Mouse (Mus musculus) olfactory bulb, adult 2 months (tissue): Measurements from ENCODE around the gene Utp20. TPM values are rescaled to one million over a fixed set of nuclear protein-coding genes. Genes with fewer than 3 reads are reported as not detected.

Experiments used
- H3K27ac ChIP-seq: fragments of 200-500 bp; 2 replicates; pipeline ENCODE4 v1.5.1; 2012; ENCODE audit warnings: low read depth, low read length; ENCODE audit not compliant: insufficient read depth
- H3K4me1 ChIP-seq: fragments of 200-500 bp; 2 replicates; pipeline ENCODE4 v1.6.1; 2012; ENCODE audit warnings: low read length; ENCODE audit not compliant: control insufficient read depth, insufficient read depth
- H3K4me3 ChIP-seq: fragments of 200-500 bp; 2 replicates; pipeline ENCODE4 v1.5.1; 2012; ENCODE audit warnings: mild to moderate bottlenecking, low read depth, low read length, moderate library complexity; ENCODE audit not compliant: insufficient read depth
- CTCF ChIP-seq: fragments of 200-500 bp; IDR thresholded peaks from 2 replicates; pipeline ENCODE4 v1.5.1; 2012; ENCODE audit warnings: low read depth, mild to moderate bottlenecking, low read length, moderate library complexity; ENCODE audit not compliant: insufficient read depth
- POLR2A ChIP-seq: fragments of 200-500 bp; IDR thresholded peaks from 2 replicates; pipeline ENCODE4 v1.6.1; 2012; ENCODE audit warnings: mild to moderate bottlenecking, low read depth, low read length, moderate library complexity; ENCODE audit not compliant: insufficient read depth
- WGBS: fragments of 180-500 bp; shearing (Covaris S2); methylation state at CpG from one replicate; pipeline ENCODE4 v1.1.7; 2018; 5-methylcytosine and 5-hydroxymethylcytosine counted together
- polyA plus RNA-seq: library from polyadenylated mRNA; stranded (reverse); fragments of >200 nt; gene quantifications from 2 replicates; pipeline ENCODE4 v1.2.4, GENCODE M21; 2012; ENCODE audit warnings: low replicate concordance; ENCODE audit not compliant: missing spikeins, insufficient read depth, insufficient read length

Gene Utp20
- polyA plus RNA-seq = not detected in 2 replicates

- under 1% methylated on average over 44 of the region's 44 CpGs for WGBS
- TF ChIP-seq POLR2A = no peak
- no peak for TF ChIP-seq CTCF
- H3K4me1 ChIP-seq = no peaks in the 10 kb centered on the region
- no peak within 1 kb of the TSS for H3K27ac ChIP-seq
- peak within 1 kb of the TSS; percentile 61 for H3K4me3 ChIP-seq
These were observed at the start of gene Utp20 for GRCm38 (mm10) chr10:88826188-88826946. TSS of gene Utp20 (minus strand) at chr10:88826804.

GRCm38 (mm10) chr10:88874870-88875269, 48.3 kb upstream of the Utp20 start:
- Histone ChIP-seq H3K27ac (no peak overlapping the region), H3K4me3 (no peak overlapping the region), H3K4me1 (no peaks in the 10 kb centered on the region)
- no peak for TF ChIP-seq CTCF
- TF ChIP-seq POLR2A = no peak
- WGBS = 73% methylated on average over 5 of the region's 5 CpGs

- 63% methylated on average over 2 of the region's 2 CpGs for WGBS
These were observed 39.4 kb upstream of the Utp20 start for GRCm38 (mm10) chr10:88866017-88866416.

GRCm38 (mm10) chr10:88862293-88862692, 35.7 kb upstream of the Utp20 start:
- no peak for TF ChIP-seq POLR2A
- no peak for TF ChIP-seq CTCF
- 91% methylated on average over 5 of the region's 5 CpGs for WGBS
- H3K27ac ChIP-seq = no peak overlapping the region
- H3K4me1 ChIP-seq = no peaks in the 10 kb centered on the region
- H3K4me3 ChIP-seq = no peak overlapping the region

More at GRCm38 (mm10) chr10:88866017-88866416, 39.4 kb upstream of the Utp20 start:
- Histone ChIP-seq H3K4me1 (no peaks in the 10 kb centered on the region), H3K4me3 (no peak overlapping the region), H3K27ac (no peak overlapping the region)
- no peak for TF ChIP-seq CTCF
- no peak for TF ChIP-seq POLR2A

- Histone ChIP-seq H3K4me1 (no peaks in the 10 kb centered on the region), H3K27ac (no peak overlapping the region), H3K4me3 (no peak overlapping the region)
- TF ChIP-seq POLR2A (no peak), CTCF (no peak)
These were observed 34.8 kb upstream of the Utp20 start for GRCm38 (mm10) chr10:88861416-88861815.

GRCm38 (mm10) chr10:88860911-88861310, 34.3 kb upstream of the Utp20 start:
- WGBS = 81% methylated on average over 3 of the region's 3 CpGs
- Histone ChIP-seq H3K4me3 (no peak overlapping the region), H3K4me1 (no peaks in the 10 kb centered on the region), H3K27ac (no peak overlapping the region)
- TF ChIP-seq POLR2A = no peak
- TF ChIP-seq CTCF = no peak

- H3K27ac ChIP-seq = no peak overlapping the region
- 87% methylated on average over 7 of the region's 7 CpGs for WGBS
- no peak overlapping the region for H3K4me3 ChIP-seq
- no peaks in the 10 kb centered on the region for H3K4me1 ChIP-seq
- TF ChIP-seq POLR2A = no peak
- TF ChIP-seq CTCF = no peak
These were observed 26.7 kb upstream of the Utp20 start for GRCm38 (mm10) chr10:88853326-88853725.

GRCm38 (mm10) chr10:88849976-88850375, 23.4 kb upstream of the Utp20 start:
- WGBS = 71% methylated on average over 4 of the region's 4 CpGs
- no peak overlapping the region for H3K27ac ChIP-seq
- H3K4me3 ChIP-seq = no peak overlapping the region
- TF ChIP-seq CTCF (no peak), POLR2A (no peak)
- no peaks in the 10 kb centered on the region for H3K4me1 ChIP-seq

GRCm38 (mm10) chr10:88848876-88849476, 22.4 kb upstream of the Utp20 start:
- WGBS = 82% methylated on average over 7 of the region's 7 CpGs
- no peak overlapping the region for H3K4me3 ChIP-seq
- no peaks in the 10 kb centered on the region for H3K4me1 ChIP-seq
- H3K27ac ChIP-seq = no peak overlapping the region
- TF ChIP-seq CTCF (no peak), POLR2A (no peak)
